Mouse (Mus musculus) embryonic facial prominence, embryonic 15.5 days (tissue): ENCODE measurements around the gene Ascl1. TPM values are rescaled to one million over a fixed set of nuclear protein-coding genes. Genes with fewer than 3 reads are reported as not detected.

Experiments used
- ATAC-seq: fragments of 200-750 bp; cut with Nextera tagmentation; 2 replicates; pipeline ENCODE4 v1.8.0; 2017; ENCODE audit warnings: low read depth, moderate TSS enrichment; ENCODE audit not compliant: insufficient number of reproducible peaks, low FRiP score, low TSS enrichment
- H3K27ac ChIP-seq: fragments of 300-500 bp; sonication (generic); replicated peaks from 2 replicates; pipeline ENCODE4 v1.5.1; 2015; ENCODE audit warnings: mild to moderate bottlenecking, inconsistent platforms
- H3K27me3 ChIP-seq: fragments of 300-500 bp; sonication (generic); 2 replicates; pipeline ENCODE4 v1.6.1; 2015; ENCODE audit warnings: inconsistent platforms
- H3K36me3 ChIP-seq: fragments of 300-500 bp; sonication (generic); 2 replicates; pipeline ENCODE4 v1.6.1; 2015; ENCODE audit warnings: mild to moderate bottlenecking, inconsistent platforms
- H3K4me1 ChIP-seq: fragments of 300-500 bp; sonication (generic); 2 replicates; pipeline ENCODE4 v1.6.1; 2015; ENCODE audit warnings: inconsistent platforms
- H3K4me2 ChIP-seq: fragments of 300-500 bp; sonication (generic); replicated peaks from 2 replicates; pipeline ENCODE4 v1.6.1; 2015; ENCODE audit warnings: mild to moderate bottlenecking, inconsistent platforms
- H3K4me3 ChIP-seq: fragments of 300-500 bp; sonication (generic); replicated peaks from 2 replicates; pipeline ENCODE4 v1.5.1; 2015; ENCODE audit warnings: mild to moderate bottlenecking, inconsistent platforms
- H3K9ac ChIP-seq: fragments of 300-500 bp; sonication (generic); 2 replicates; pipeline ENCODE4 v1.6.1; 2015; ENCODE audit warnings: inconsistent platforms
- H3K9me3 ChIP-seq: fragments of 300-500 bp; sonication (generic); replicated peaks from 2 replicates; pipeline ENCODE4 v1.6.1; 2016; ENCODE audit warnings: inconsistent platforms
- WGBS: fragments of 180-500 bp; shearing (Covaris S2); methylation state at CpG from one replicate; pipeline ENCODE4 v1.1.7; 2015; 5-methylcytosine and 5-hydroxymethylcytosine counted together
- polyA plus RNA-seq: library from polyadenylated mRNA; unstranded; fragments of >200 nt; fragmentation: Nextera tagmentation; extraction: Ambion mirVana; gene quantifications from 2 replicates; pipeline ENCODE4 v1.2.1, GENCODE M21; 2015

The Ascl1 gene
- polyA plus RNA-seq, 1 experiment from 2014 or later = 1.9 TPM

GRCm38 (mm10) chr10:87497056-87497455 is 3.6 kb upstream of the Ascl1 start:
- no peak for ATAC-seq
- Histone ChIP-seq H3K9ac (no peak overlapping the region), H3K4me2 (no peak overlapping the region), H3K9me3 (no peaks in the 10 kb centered on the region), H3K27ac (no peak overlapping the region), H3K36me3 (no peaks in the 10 kb centered on the region), H3K4me1 (peaks cover 28% of the 10 kb centered on the region), H3K27me3 (peaks cover 88% of the 10 kb centered on the region), H3K4me3 (no peak overlapping the region)
- 91% methylated on average over 2 of the region's 2 CpGs for WGBS

DNA sequence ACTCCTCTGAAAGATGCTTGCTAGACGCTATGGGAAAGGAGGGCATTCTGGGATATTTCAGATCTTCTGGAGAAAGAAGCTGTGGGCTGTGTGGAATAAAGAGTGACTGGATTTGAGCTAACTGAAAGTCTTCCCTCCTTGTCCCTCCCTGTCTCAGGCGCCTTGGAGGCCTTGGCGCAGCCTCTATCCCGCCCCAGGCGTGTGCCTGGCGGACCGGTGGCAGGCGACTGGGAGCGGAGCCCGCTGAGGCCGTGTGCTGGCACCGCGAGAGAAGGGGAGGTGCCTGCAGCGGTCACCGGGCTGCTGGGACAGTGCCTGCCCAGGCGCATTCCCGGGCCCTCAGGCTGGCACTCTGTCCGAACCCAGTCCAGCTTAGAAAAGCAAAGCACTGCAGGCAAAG is 1.1 kb upstream of the Ascl1 start:
- no peaks in the 10 kb centered on the region for H3K9me3 ChIP-seq
- H3K27me3 ChIP-seq = peaks cover 85% of the 10 kb centered on the region
- H3K4me3 ChIP-seq = peak overlapping the region; percentile 58
- H3K9ac ChIP-seq = no peak overlapping the region
- ATAC-seq = no peak
- H3K27ac ChIP-seq = no peak overlapping the region
- no peaks in the 10 kb centered on the region for H3K36me3 ChIP-seq
- H3K4me2 ChIP-seq = peak overlapping the region; percentile 98
- WGBS = under 1% methylated on average over 18 of the region's 18 CpGs
- peaks cover 28% of the 10 kb centered on the region for H3K4me1 ChIP-seq

DNA sequence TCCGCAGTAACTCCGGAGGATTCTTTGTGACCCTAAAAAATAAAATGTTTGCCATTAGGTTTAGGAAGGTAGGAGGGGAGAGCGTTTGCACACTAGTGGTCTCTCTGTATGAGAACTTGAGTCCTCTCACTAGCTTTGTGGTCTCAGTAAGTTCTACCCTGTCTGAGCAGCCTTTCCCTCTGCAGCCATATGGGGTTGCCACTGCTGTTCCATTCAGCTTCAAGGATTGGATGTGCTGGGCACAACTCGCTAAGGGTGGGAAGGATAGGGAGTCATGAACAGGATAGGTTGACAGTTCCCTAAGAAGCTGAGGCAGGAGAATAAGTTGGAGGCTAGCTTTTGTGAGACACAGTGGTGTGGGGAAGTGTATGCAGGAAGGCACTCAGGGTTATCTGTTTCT is 716 bp upstream of the Ascl1 start:
- peak overlapping the region; percentile 98 for H3K4me2 ChIP-seq
- no peak overlapping the region for H3K9ac ChIP-seq
- no peaks in the 10 kb centered on the region for H3K36me3 ChIP-seq
- 2% methylated on average over 4 of the region's 4 CpGs for WGBS
- H3K4me3 ChIP-seq = peak overlapping the region; percentile 58
- H3K27ac ChIP-seq = no peak overlapping the region
- H3K27me3 ChIP-seq = peaks cover 88% of the 10 kb centered on the region
- peaks cover 28% of the 10 kb centered on the region for H3K4me1 ChIP-seq
- no peaks in the 10 kb centered on the region for H3K9me3 ChIP-seq
- ATAC-seq = no peak

- peak overlapping the region; percentile 58 for H3K4me3 ChIP-seq
- H3K9me3 ChIP-seq = no peaks in the 10 kb centered on the region
- peak overlapping the region; percentile 98 for H3K4me2 ChIP-seq
- 0 out of 2 replicates have a peak, but pooled peaks have one; percentile 30 for ATAC-seq
- WGBS = under 1% methylated on average over 69 of the region's 90 CpGs
- H3K27ac ChIP-seq = no peak overlapping the region
- H3K4me1 ChIP-seq = peaks cover 30% of the 10 kb centered on the region
- no peaks in the 10 kb centered on the region for H3K36me3 ChIP-seq
- peak overlapping the region; percentile 15 for H3K9ac ChIP-seq
- H3K27me3 ChIP-seq = peaks cover 88% of the 10 kb centered on the region
Observed at GRCm38 (mm10) chr10:87492661-87493551, 554 bp downstream of the Ascl1 start.

GRCm38 (mm10) chr10:87492332-87492660 is 1.2 kb downstream of the Ascl1 start:
- Histone ChIP-seq H3K4me1 (peaks cover 30% of the 10 kb centered on the region), H3K36me3 (no peaks in the 10 kb centered on the region), H3K27me3 (peaks cover 91% of the 10 kb centered on the region), H3K27ac (no peak overlapping the region), H3K4me2 (peak overlapping the region; percentile 98), H3K9me3 (no peaks in the 10 kb centered on the region), H3K9ac (no peak overlapping the region), H3K4me3 (peak overlapping the region; percentile 58)
- under 1% methylated on average over 26 of the region's 26 CpGs for WGBS
- no peak for ATAC-seq

- H3K4me1 ChIP-seq = peaks cover 30% of the 10 kb centered on the region
Observed at GRCm38 (mm10) chr10:87491485-87492040, 1.9 kb downstream of the Ascl1 start.

GRCm38 (mm10) chr10:87490328-87490727 is 3.1 kb downstream of the Ascl1 start:
- no peak overlapping the region for H3K27ac ChIP-seq
- no peak overlapping the region for H3K4me2 ChIP-seq
- H3K9ac ChIP-seq = no peak overlapping the region
- H3K4me3 ChIP-seq = no peak overlapping the region
- H3K4me1 ChIP-seq = peaks cover 39% of the 10 kb centered on the region
- ATAC-seq = no peak
- no peaks in the 10 kb centered on the region for H3K9me3 ChIP-seq
- peaks cover 97% of the 10 kb centered on the region for H3K27me3 ChIP-seq
- no peaks in the 10 kb centered on the region for H3K36me3 ChIP-seq
- WGBS = 9% methylated on average over 2 of the region's 2 CpGs

More at GRCm38 (mm10) chr10:87491485-87492040, 1.9 kb downstream of the Ascl1 start:
- H3K4me3 ChIP-seq = no peak overlapping the region
- H3K36me3 ChIP-seq = no peaks in the 10 kb centered on the region
- peak overlapping the region; percentile 98; the same call in 1 of the 2 replicates for H3K4me2 ChIP-seq
- ATAC-seq = no peak
- WGBS = 2% methylated on average over 11 of the region's 11 CpGs
- no peaks in the 10 kb centered on the region for H3K9me3 ChIP-seq
- no peak overlapping the region for H3K9ac ChIP-seq
- no peak overlapping the region for H3K27ac ChIP-seq
- peaks cover 93% of the 10 kb centered on the region for H3K27me3 ChIP-seq

GRCm38 (mm10) chr10:87489246-87490009 is 4.0 kb downstream of the Ascl1 start:
- peaks cover 95% of the 10 kb centered on the region for H3K27me3 ChIP-seq
- no peaks in the 10 kb centered on the region for H3K9me3 ChIP-seq
- H3K27ac ChIP-seq = no peak overlapping the region
- H3K4me2 ChIP-seq = no peak overlapping the region
- no peak for ATAC-seq
- H3K36me3 ChIP-seq = no peaks in the 10 kb centered on the region
- H3K4me1 ChIP-seq = peaks cover 32% of the 10 kb centered on the region
- WGBS = 4% methylated on average over 18 of the region's 18 CpGs
- no peak overlapping the region for H3K4me3 ChIP-seq
- H3K9ac ChIP-seq = no peak overlapping the region

DNA sequence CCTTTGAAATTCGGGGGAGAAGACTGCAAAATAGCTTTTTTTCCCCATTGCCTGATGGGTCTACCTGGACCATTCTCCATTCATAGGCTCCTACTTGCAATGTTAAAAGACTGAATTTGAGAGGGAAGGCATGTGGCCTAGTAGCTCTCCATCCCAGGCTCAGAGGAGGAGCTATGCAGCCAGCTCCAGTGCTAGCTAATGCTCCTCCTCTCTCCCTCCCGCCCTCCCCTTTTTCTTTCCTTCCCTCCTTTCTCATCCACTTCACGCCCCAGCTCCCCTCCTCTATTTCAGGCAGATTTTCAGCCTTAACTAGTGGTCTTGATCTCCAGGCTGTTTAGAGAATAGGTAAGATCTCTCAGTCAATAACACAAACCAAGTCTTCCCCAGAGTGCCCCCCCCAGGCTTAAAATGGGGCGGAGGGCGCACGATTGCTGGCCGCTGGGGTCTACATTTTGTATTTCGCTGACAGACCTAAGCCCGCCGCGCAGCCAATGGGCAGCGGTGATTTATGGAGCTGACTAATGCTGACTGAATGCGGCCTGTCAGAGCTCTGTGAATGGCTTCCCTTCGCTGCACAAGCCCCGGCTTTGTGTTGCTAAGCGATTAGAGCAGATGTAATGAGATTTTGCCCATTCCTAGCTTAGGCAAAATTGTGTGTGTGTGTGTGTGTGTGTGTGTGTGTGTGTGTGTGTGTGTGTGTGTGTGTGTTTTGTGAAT is 4.9 kb downstream of the Ascl1 start:
- ATAC-seq = no peak
- Histone ChIP-seq H3K4me1 (peaks cover 24% of the 10 kb centered on the region), H3K4me3 (no peak overlapping the region), H3K27ac (no peak overlapping the region), H3K9me3 (no peaks in the 10 kb centered on the region), H3K27me3 (peaks cover 90% of the 10 kb centered on the region), H3K36me3 (no peaks in the 10 kb centered on the region), H3K9ac (no peak overlapping the region), H3K4me2 (no peak overlapping the region)
- 1% methylated on average over 16 of the region's 16 CpGs for WGBS

- Histone ChIP-seq H3K27me3 (peaks cover 78% of the 10 kb centered on the region), H3K4me2 (peak overlapping the region; percentile 35), H3K27ac (no peak overlapping the region), H3K4me1 (peaks cover 11% of the 10 kb centered on the region), H3K9ac (no peak overlapping the region), H3K4me3 (peak overlapping the region; percentile 23), H3K36me3 (no peaks in the 10 kb centered on the region), H3K9me3 (no peaks in the 10 kb centered on the region)
- peak; percentile 57; the same call in 1 of the 2 replicates for ATAC-seq
- WGBS = under 1% methylated on average over 33 of the region's 33 CpGs
Observed at GRCm38 (mm10) chr10:87485721-87486620, 7.5 kb downstream of the Ascl1 start.
